Mouse (Mus musculus) right cerebral cortex, postnatal 10 days (tissue): ENCODE results near the gene Usp22.
"Not testable (repeated sequence)": the region's sequence is repeated elsewhere in the genome, so short reads cannot be mapped to it uniquely, and the experiment has no call there.

ENCODE experiments used
- DNase-seq, 2 experiments: peaks; one replicate each; pipeline ENCODE4 v3.0.0; 2021; ENCODE audit warnings: low spot score in 2 of 2

Usp22 gene

GRCm38 (mm10) chr11:61190776-61191175, 15.9 kb upstream of the Usp22 start:
- peak in 1 of 2 experiments; percentile 44 for DNase-seq

- DNase-seq = no peak
Observed at GRCm38 (mm10) chr11:61183820-61184219, 9.0 kb upstream of the Usp22 start.

- no peak for DNase-seq
Observed at GRCm38 (mm10) chr11:61181624-61182023, 6.8 kb upstream of the Usp22 start.

GRCm38 (mm10) chr11:61180361-61180760, 5.5 kb upstream of the Usp22 start:
- no peak for DNase-seq

GRCm38 (mm10) chr11:61176321-61176720, 1.5 kb upstream of the Usp22 start:
- DNase-seq = no peak

GRCm38 (mm10) chr11:61175778-61176177, 923 bp upstream of the Usp22 start:
- DNase-seq = no peak

GRCm38 (mm10) chr11:61174291-61174820, 499 bp downstream of the Usp22 start:
- peak; percentile 80 for DNase-seq

GRCm38 (mm10) chr11:61173477-61173876, 1.4 kb downstream of the Usp22 start:
- DNase-seq = not testable (repeated sequence)

GRCm38 (mm10) chr11:61170184-61170583, 4.7 kb downstream of the Usp22 start:
- peak in 1 of 2 experiments; percentile 56 for DNase-seq

GRCm38 (mm10) chr11:61164881-61165280, 10.0 kb downstream of the Usp22 start:
- DNase-seq = no peak

- DNase-seq = no peak
Observed at GRCm38 (mm10) chr11:61164366-61164765, 10.5 kb downstream of the Usp22 start.

- no peak for DNase-seq
Observed at GRCm38 (mm10) chr11:61163341-61163740, 11.5 kb downstream of the Usp22 start.

GRCm38 (mm10) chr11:61162776-61163175, 12.1 kb downstream of the Usp22 start:
- no peak for DNase-seq

- no peak for DNase-seq
Observed at GRCm38 (mm10) chr11:61161121-61161520, 13.7 kb downstream of the Usp22 start.

- DNase-seq = no peak
Observed at GRCm38 (mm10) chr11:61159796-61160732, 14.8 kb downstream of the Usp22 start.

- no peak for DNase-seq
Observed at GRCm38 (mm10) chr11:61158141-61158540, 16.7 kb downstream of the Usp22 start.

- peak; percentile 60 to 63 for DNase-seq
Observed at GRCm38 (mm10) chr11:61155727-61156126, 19.1 kb downstream of the Usp22 start.

GRCm38 (mm10) chr11:61150233-61151001, 24.4 kb downstream of the Usp22 start:
- no peak for DNase-seq

- peak; percentile 46 to 56 for DNase-seq
Observed at GRCm38 (mm10) chr11:61147300-61147683, 27.6 kb downstream of the Usp22 start.

- no peak for DNase-seq
Observed at GRCm38 (mm10) chr11:61146645-61147299, 28.1 kb downstream of the Usp22 start.

- no peak for DNase-seq
Observed at GRCm38 (mm10) chr11:61145551-61145950, 29.3 kb downstream of the Usp22 start.
